Mouse (Mus musculus) heart, embryonic 12.5 days (tissue): ENCODE measurements around the gene A430089I19Rik. TPM values are rescaled to one million over a fixed set of nuclear protein-coding genes. Genes with fewer than 3 reads are reported as not detected.
"Not testable (repeated sequence)": the region's sequence is repeated elsewhere in the genome, so short reads cannot be mapped to it uniquely, and the experiment has no call there.

Source experiments
- ATAC-seq: fragments of 200-750 bp; cut with Nextera tagmentation; 2 replicates; pipeline ENCODE4 v1.8.0; 2017; ENCODE audit warnings: moderate TSS enrichment, moderate library complexity; ENCODE audit not compliant: insufficient number of reproducible peaks, low FRiP score
- H3K27ac ChIP-seq: fragments of 300-500 bp; sonication (generic); 2 replicates; pipeline ENCODE4 v1.5.1; 2016; ENCODE audit warnings: mild to moderate bottlenecking, moderate library complexity; ENCODE audit not compliant: poor library complexity, severe bottlenecking
- H3K27me3 ChIP-seq: fragments of 300-500 bp; sonication (generic); replicated peaks from 2 replicates; pipeline ENCODE4 v1.6.1; 2016; ENCODE audit warnings: mild to moderate bottlenecking, moderate library complexity
- H3K36me3 ChIP-seq: fragments of 300-500 bp; sonication (generic); 2 replicates; pipeline ENCODE4 v1.6.1; 2016; ENCODE audit warnings: mild to moderate bottlenecking, moderate library complexity
- H3K4me1 ChIP-seq: fragments of 300-500 bp; sonication (generic); replicated peaks from 2 replicates; pipeline ENCODE4 v1.6.1; 2016; ENCODE audit warnings: mild to moderate bottlenecking
- H3K4me2 ChIP-seq: fragments of 300-500 bp; sonication (generic); 2 replicates; pipeline ENCODE4 v1.6.1; 2016; ENCODE audit warnings: mild to moderate bottlenecking, moderate library complexity
- H3K4me3 ChIP-seq: fragments of 300-500 bp; sonication (generic); 2 replicates; pipeline ENCODE4 v1.5.1; 2016; ENCODE audit warnings: mild to moderate bottlenecking
- H3K9ac ChIP-seq: fragments of 300-500 bp; sonication (generic); 2 replicates; pipeline ENCODE4 v1.6.1; 2016; ENCODE audit warnings: mild to moderate bottlenecking, moderate library complexity
- H3K9me3 ChIP-seq: fragments of 300-500 bp; sonication (generic); replicated peaks from 2 replicates; pipeline ENCODE4 v1.6.1; 2016; ENCODE audit warnings: mild to moderate bottlenecking, moderate library complexity
- WGBS: fragments of 180-500 bp; shearing (Covaris S2); methylation state at CpG from one replicate; pipeline ENCODE4 v1.1.7; 2016; 5-methylcytosine and 5-hydroxymethylcytosine counted together
- polyA plus RNA-seq: library from polyadenylated mRNA; unstranded; fragments of >200 nt; fragmentation: Nextera tagmentation; extraction: Ambion mirVana; gene quantifications from 2 replicates; pipeline ENCODE4 v1.2.1, GENCODE M21; 2016

The A430089I19Rik gene
- polyA plus RNA-seq = not detected in 2 replicates

GRCm38 (mm10) chr5:94306696-94307095 lies at the start of gene A430089I19Rik:
Gene A430089I19Rik, minus strand, starts transcription at chr5:94306796.
- not testable (repeated sequence) for H3K9ac ChIP-seq, H3K27me3 ChIP-seq, H3K4me2 ChIP-seq, H3K27ac ChIP-seq, ATAC-seq, H3K36me3 ChIP-seq, H3K4me1 ChIP-seq, H3K9me3 ChIP-seq, H3K4me3 ChIP-seq
- WGBS = 71% methylated on average over 1 of the region's 1 CpGs

GRCm38 (mm10) chr5:94339449-94339848 lies 32.9 kb upstream of the A430089I19Rik start, which contains the start of gene AA792892:
Gene AA792892, plus strand, starts transcription at chr5:94339749.
- H3K4me1 ChIP-seq = not testable (repeated sequence)

GRCm38 (mm10) chr5:94314135-94314534 lies 7.5 kb upstream of the A430089I19Rik start, which contains the start of gene Gm6502:
Gene Gm6502, plus strand, starts transcription at chr5:94314435.
- WGBS = no CpG with 5 or more reads among the region's 2 CpGs
- H3K4me2 ChIP-seq, H3K9ac ChIP-seq, H3K36me3 ChIP-seq, H3K9me3 ChIP-seq, H3K27me3 ChIP-seq, H3K4me3 ChIP-seq, ATAC-seq, H3K4me1 ChIP-seq, H3K27ac ChIP-seq: not testable (repeated sequence)

More at GRCm38 (mm10) chr5:94339449-94339848, 32.9 kb upstream of the A430089I19Rik start, which contains the start of gene AA792892:
- no CpG with 5 or more reads among the region's 2 CpGs for WGBS
- H3K9me3 ChIP-seq, H3K9ac ChIP-seq, ATAC-seq, H3K27ac ChIP-seq, H3K4me3 ChIP-seq, H3K4me2 ChIP-seq, H3K36me3 ChIP-seq, H3K27me3 ChIP-seq: not testable (repeated sequence)

Other genes with a start within 250 kb of the A430089I19Rik start
- not detected in 2 replicates for gene BC061212, start 236.3 kb downstream of the A430089I19Rik start, polyA plus RNA-seq
- gene Gm6351, start 230.4 kb downstream of the A430089I19Rik start, polyA plus RNA-seq = not detected in 2 replicates
- not detected in 2 replicates for gene Gm3106, start 88.8 kb downstream of the A430089I19Rik start, polyA plus RNA-seq
- gene Gm6502, start 7.6 kb upstream of the A430089I19Rik start, polyA plus RNA-seq = not detected in 2 replicates
- not detected in 2 replicates for gene AA792892, start 33.0 kb upstream of the A430089I19Rik start, polyA plus RNA-seq
- not detected in 2 replicates for gene Gm7682, start 139.0 kb upstream of the A430089I19Rik start, polyA plus RNA-seq
- not detected in 2 replicates for gene Gm3139, start 219.5 kb upstream of the A430089I19Rik start, polyA plus RNA-seq